Mouse (Mus musculus): Measurements from ENCODE around the gene Rbms3.

DNA sequence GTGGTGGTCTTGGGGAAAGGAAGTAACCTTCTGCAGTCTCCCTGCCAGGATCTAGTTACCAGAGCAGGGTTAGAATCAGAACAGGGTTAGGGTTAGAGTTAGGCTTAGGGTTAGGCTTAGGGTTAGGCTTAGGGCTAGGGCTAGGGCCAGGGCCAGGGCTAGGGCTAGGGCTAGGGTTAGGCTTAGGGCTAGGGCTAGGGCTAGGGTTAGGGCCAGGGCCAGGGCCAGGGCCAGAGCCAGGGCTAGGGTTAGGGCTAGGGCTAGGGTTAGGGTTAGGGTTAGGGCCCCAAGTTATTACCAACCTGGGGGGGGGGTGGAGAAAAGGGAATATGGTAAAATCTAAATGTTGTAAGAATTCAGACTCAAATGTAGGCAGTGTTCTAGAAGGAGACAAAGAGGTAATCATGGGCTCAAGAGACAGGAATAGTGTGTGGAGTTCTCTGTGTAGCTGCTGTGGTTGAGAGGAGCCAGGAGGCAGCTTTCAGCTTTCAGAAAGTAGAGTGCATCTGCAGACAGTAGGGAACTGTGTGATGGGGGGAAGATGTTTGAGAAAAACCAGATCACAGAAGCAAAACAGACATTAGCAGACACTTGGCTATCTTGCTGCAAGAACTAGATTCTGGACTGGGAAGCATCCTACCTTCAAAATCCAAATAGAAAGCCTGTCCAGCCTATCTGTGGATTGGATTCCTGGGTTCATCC lies 588.3 kb downstream of the Rbms3 start:
- TF ChIP-seq CTCF (IDR thresholded peaks at IDR 0.05; ENCODE audit: borderline replicate concordance, extremely low read depth, insufficient read depth, insufficient read length) (no peak), POLR2A (IDR thresholded peaks at IDR 0.05; ENCODE audit: borderline replicate concordance, extremely low read depth, insufficient read depth, insufficient read length, poor library complexity, severe bottlenecking) (no peak)

All from brain, embryonic 14.5 days (tissue).